Mouse (Mus musculus) intestine, embryonic 16.5 days (tissue): ENCODE measurements around the gene Jade1. TPM values are rescaled to one million over a fixed set of nuclear protein-coding genes. Genes with fewer than 3 reads are reported as not detected.

ENCODE experiments used
- ATAC-seq: fragments of 200-750 bp; cut with Nextera tagmentation; 2 replicates; pipeline ENCODE4 v1.8.0; 2017; ENCODE audit warnings: moderate TSS enrichment, moderate library complexity
- H3K27ac ChIP-seq: fragments of 300-500 bp; sonication (generic); 2 replicates; pipeline ENCODE4 v1.5.1; 2014; ENCODE audit warnings: mild to moderate bottlenecking, low read length
- H3K27me3 ChIP-seq: fragments of 300-500 bp; sonication (generic); replicated peaks from 2 replicates; pipeline ENCODE4 v1.6.1; 2014; ENCODE audit warnings: low read length, control low read depth, mixed read lengths; ENCODE audit not compliant: control insufficient read depth, insufficient read depth
- H3K36me3 ChIP-seq: fragments of 300-500 bp; sonication (generic); 2 replicates; pipeline ENCODE4 v1.6.1; 2014; ENCODE audit warnings: low read length, control low read depth; ENCODE audit not compliant: control insufficient read depth, insufficient read depth
- H3K4me1 ChIP-seq: fragments of 300-500 bp; sonication (generic); 2 replicates; pipeline ENCODE4 v1.6.1; 2014; ENCODE audit warnings: low read length, control low read depth, mixed read lengths; ENCODE audit not compliant: control insufficient read depth, insufficient read depth
- H3K4me2 ChIP-seq: fragments of 300-500 bp; sonication (generic); 2 replicates; pipeline ENCODE4 v1.6.1; 2014; ENCODE audit warnings: low read depth, low read length, control low read depth
- H3K4me3 ChIP-seq: fragments of 300-500 bp; sonication (generic); 2 replicates; pipeline ENCODE4 v1.5.1; 2014; ENCODE audit warnings: mild to moderate bottlenecking, low read length
- H3K9ac ChIP-seq: fragments of 300-500 bp; sonication (generic); 2 replicates; pipeline ENCODE4 v1.6.1; 2014; ENCODE audit warnings: low read depth, low read length
- H3K9me3 ChIP-seq: fragments of 300-500 bp; sonication (generic); 2 replicates; pipeline ENCODE4 v1.6.1; 2016; ENCODE audit warnings: low read length, control low read depth; ENCODE audit not compliant: control insufficient read depth
- WGBS: fragments of 180-500 bp; shearing (Covaris S2); extraction: QIAGEN DNeasy Blood & Tissue Kit; methylation state at CpG from one replicate; pipeline ENCODE4 v1.1.7; 2014; 5-methylcytosine and 5-hydroxymethylcytosine counted together
- polyA plus RNA-seq: library from polyadenylated mRNA; unstranded; fragments of >200 nt; fragmentation: Nextera tagmentation; extraction: Ambion mirVana; gene quantifications from 2 replicates; pipeline ENCODE4 v1.2.1, GENCODE M21; 2015

Jade1 gene
- polyA plus RNA-seq, 1 experiment from 2014 or later, result 14.8 TPM

DNA sequence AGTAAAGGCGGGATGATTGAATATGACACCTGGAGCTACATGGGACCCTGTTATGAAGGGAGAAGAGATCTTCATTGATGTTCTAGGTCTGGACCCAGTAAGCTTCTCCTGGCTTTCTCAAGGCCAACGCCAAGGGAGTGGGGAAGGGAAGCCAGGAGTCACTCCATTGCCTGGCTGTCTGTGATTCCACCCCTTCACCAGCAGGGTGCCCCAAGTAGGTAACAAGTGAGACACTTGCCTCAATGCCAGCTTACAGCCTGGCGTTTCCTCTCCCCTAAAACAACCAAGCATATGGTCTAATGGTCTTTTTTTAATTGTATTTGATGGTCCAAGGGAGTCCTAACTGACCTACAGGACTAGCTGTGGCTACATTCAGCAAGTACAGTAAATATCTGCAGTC is 14.2 kb upstream of the Jade1 start:
- 85% methylated on average over 3 of the region's 3 CpGs for WGBS
- Histone ChIP-seq H3K4me2 (no peak overlapping the region), H3K27me3 (no peaks in the 10 kb centered on the region), H3K36me3 (no peaks in the 10 kb centered on the region), H3K9ac (no peak overlapping the region), H3K27ac (no peak overlapping the region), H3K9me3 (no peaks in the 10 kb centered on the region), H3K4me1 (peaks cover 3% of the 10 kb centered on the region; the same call in 1 of the 2 replicates), H3K4me3 (no peak overlapping the region)
- ATAC-seq, result no peak

DNA sequence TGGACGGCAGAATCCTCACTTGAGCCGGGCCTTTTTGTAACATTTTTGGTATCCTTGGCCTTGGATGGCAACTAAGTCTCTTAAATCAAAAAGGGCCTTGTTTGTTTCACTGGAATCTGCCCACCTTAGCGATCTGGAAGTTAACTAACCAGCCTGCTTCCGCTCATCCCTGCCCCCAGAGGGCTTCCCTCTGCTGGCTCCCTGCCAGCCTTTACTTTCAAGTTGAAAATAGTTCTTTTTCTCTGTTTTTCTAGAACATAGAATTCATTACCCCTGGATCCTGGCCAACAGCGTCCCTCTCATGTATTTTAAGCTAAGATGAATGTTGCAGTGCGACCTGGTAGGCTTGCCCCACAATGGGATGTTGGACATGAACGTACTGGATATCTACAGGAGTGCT is 11.1 kb upstream of the Jade1 start:
- no peaks in the 10 kb centered on the region for H3K27me3 ChIP-seq
- peaks cover 3% of the 10 kb centered on the region; the same call in 1 of the 2 replicates for H3K4me1 ChIP-seq
- no peak overlapping the region for H3K4me3 ChIP-seq
- ATAC-seq, result no peak
- no peaks in the 10 kb centered on the region for H3K36me3 ChIP-seq
- H3K4me2 ChIP-seq, result no peak overlapping the region
- H3K9me3 ChIP-seq, result no peaks in the 10 kb centered on the region
- H3K9ac ChIP-seq, result no peak overlapping the region
- WGBS, result 47% methylated on average over 7 of the region's 7 CpGs
- H3K27ac ChIP-seq, result no peak overlapping the region

DNA sequence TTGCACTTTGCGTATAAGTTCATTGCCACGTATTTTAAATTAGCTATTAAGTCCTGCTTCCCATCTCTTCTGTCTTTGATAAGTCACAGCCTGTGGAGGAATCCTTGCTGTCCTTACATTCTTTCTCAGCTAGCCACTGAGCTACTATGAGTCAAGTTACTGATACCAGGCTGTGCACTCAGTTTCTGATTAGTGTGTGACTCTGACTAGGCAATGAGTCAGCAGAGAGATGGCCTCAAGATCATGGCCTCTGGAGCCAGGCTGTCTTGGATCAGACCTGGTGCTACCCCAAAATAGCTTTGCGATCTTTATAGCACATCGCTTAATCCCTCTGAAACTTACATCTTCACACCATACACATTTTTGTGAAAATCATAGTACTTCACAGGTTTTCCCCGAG is 8.2 kb upstream of the Jade1 start:
- Histone ChIP-seq H3K27me3 (no peaks in the 10 kb centered on the region), H3K4me2 (no peak overlapping the region), H3K4me3 (no peak overlapping the region), H3K4me1 (peaks cover 3% of the 10 kb centered on the region; the same call in 1 of the 2 replicates), H3K27ac (no peak overlapping the region), H3K9me3 (no peaks in the 10 kb centered on the region), H3K36me3 (no peaks in the 10 kb centered on the region), H3K9ac (no peak overlapping the region)
- 96% methylated on average over 5 of the region's 5 CpGs for WGBS
- ATAC-seq, result 0 out of 2 replicates have a peak, but pooled peaks have one; percentile 37

- Histone ChIP-seq H3K4me1 (peaks cover 7% of the 10 kb centered on the region; the same call in 1 of the 2 replicates), H3K4me2 (no peak overlapping the region), H3K27ac (no peak overlapping the region), H3K4me3 (no peak overlapping the region), H3K9ac (no peak overlapping the region), H3K27me3 (no peaks in the 10 kb centered on the region), H3K9me3 (no peaks in the 10 kb centered on the region), H3K36me3 (no peaks in the 10 kb centered on the region)
- ATAC-seq, result no peak
- WGBS, result 85% methylated on average over 4 of the region's 4 CpGs
Observed at GRCm38 (mm10) chr3:41548238-41548637, 7.3 kb upstream of the Jade1 start.

GRCm38 (mm10) chr3:41551671-41552070 is 3.9 kb upstream of the Jade1 start:
- no peaks in the 10 kb centered on the region for H3K36me3 ChIP-seq
- WGBS, result 70% methylated on average over 3 of the region's 3 CpGs
- 0 out of 2 replicates have a peak, but pooled peaks have one; percentile 15 for ATAC-seq
- peaks cover 4% of the 10 kb centered on the region; the same call in 1 of the 2 replicates for H3K4me1 ChIP-seq
- H3K9ac ChIP-seq, result no peak overlapping the region
- peaks cover 5% of the 10 kb centered on the region; the same call in 1 of the 2 replicates for H3K9me3 ChIP-seq
- H3K4me2 ChIP-seq, result no peak overlapping the region
- no peak overlapping the region for H3K27ac ChIP-seq
- H3K27me3 ChIP-seq, result no peaks in the 10 kb centered on the region
- no peak overlapping the region for H3K4me3 ChIP-seq

DNA sequence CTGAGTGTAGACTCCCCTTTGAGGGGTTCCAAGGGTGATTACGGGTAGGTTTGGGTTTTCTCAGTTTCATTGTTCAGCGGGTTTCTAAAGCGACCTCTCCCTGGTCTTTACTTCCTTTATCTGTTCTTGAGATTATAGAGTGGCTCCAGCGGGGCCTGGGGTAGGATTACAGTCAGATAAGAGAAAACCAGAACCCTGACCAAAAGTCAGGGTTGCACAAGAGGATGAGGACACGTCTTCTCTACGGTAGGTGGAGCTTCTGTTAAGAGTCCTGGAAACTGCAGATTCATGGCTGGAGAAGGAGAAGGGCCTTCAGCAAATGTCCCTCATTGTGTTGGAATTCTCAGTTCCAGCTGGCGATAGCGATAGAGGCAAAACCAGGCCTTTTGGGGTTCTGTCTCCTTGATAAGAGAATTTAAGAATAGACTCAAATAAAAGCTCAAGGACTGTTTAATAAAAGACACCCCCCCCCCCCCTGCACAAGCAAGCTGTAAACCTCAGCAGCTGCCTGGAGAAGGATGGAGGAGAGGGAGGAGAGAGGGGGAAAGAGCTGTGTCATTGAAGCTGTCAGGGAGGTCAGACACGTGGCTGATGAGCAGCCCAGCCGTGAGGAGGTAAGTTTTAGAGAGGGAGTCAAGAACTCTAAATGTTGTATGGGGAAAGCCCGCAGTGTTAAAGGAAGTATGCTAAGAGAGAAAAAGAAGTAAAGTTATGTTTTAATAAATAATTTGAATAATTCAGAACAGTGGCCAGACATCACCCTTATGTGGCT is 2.6 kb upstream of the Jade1 start:
- H3K36me3 ChIP-seq, result no peaks in the 10 kb centered on the region
- peaks cover 5% of the 10 kb centered on the region; the same call in 1 of the 2 replicates for H3K9me3 ChIP-seq
- no peak overlapping the region for H3K4me2 ChIP-seq
- H3K4me1 ChIP-seq, result peaks cover 4% of the 10 kb centered on the region; the same call in 1 of the 2 replicates
- peak; percentile 89 for ATAC-seq
- no peak overlapping the region for H3K9ac ChIP-seq
- H3K27ac ChIP-seq, result peak overlapping the region; percentile 69
- 45% methylated on average over 11 of the region's 11 CpGs for WGBS
- H3K27me3 ChIP-seq, result no peaks in the 10 kb centered on the region
- no peak overlapping the region for H3K4me3 ChIP-seq

- 82% methylated on average over 4 of the region's 4 CpGs for WGBS
- peak overlapping the region; percentile 59 for H3K27ac ChIP-seq
- H3K36me3 ChIP-seq, result no peaks in the 10 kb centered on the region
- no peak overlapping the region for H3K4me2 ChIP-seq
- H3K27me3 ChIP-seq, result no peaks in the 10 kb centered on the region
- H3K4me1 ChIP-seq, result peaks cover 4% of the 10 kb centered on the region; the same call in 1 of the 2 replicates
- no peak for ATAC-seq
- no peak overlapping the region for H3K9ac ChIP-seq
- H3K4me3 ChIP-seq, result no peak overlapping the region
- H3K9me3 ChIP-seq, result peaks cover 5% of the 10 kb centered on the region; the same call in 1 of the 2 replicates
Observed at GRCm38 (mm10) chr3:41553681-41554080, 1.9 kb upstream of the Jade1 start.

DNA sequence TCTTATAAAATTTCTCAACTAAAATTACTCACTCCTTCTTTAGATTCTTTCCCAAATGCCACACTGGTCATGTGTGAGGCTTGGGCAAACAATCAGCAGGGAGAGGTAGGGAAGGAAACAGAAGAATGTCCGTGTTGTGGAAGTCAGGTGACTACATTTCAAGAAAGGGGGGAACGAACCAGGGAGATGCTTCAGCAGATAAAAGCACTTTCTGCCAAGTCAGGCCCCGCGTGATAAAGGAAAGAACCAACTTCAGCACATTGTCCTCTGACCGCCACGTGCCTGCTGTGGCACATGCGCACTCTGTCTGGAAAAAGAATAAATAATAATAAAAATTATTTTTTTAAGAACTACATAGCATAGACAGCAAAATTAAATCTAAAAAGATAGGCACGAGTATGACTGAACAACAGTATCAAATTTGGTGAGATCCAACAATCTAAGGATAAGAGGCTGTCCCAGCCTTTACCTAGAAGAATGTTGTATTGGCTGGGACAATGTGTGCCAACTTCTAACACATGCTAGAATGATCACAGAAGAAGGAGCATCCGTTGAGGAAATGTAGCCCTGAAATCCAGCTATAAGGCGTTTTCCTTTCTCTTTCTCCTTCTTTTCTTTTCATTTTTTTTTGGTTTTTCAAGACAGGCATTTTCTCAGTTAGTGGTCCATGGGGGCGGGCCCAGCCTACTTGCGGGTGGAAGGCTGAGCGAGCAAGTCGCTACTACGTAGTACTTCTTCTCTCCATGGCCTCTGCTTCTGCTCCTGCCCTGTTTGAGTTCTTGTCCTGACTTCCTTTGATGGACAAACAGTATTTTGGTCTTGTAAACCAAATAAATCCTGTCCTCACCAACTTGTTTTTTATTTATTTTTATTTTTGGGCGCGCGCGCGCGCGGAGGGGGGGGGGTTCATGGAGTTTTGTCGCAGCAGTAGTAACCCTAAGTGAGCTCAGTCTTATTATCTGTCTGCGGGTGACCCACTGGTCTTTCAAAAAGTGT is 753 bp upstream of the Jade1 start:
- Histone ChIP-seq H3K9me3 (peaks cover 5% of the 10 kb centered on the region; the same call in 1 of the 2 replicates), H3K4me2 (no peak overlapping the region), H3K4me1 (peaks cover 4% of the 10 kb centered on the region; the same call in 1 of the 2 replicates), H3K36me3 (no peaks in the 10 kb centered on the region), H3K4me3 (no peak overlapping the region), H3K9ac (no peak overlapping the region), H3K27me3 (no peaks in the 10 kb centered on the region), H3K27ac (peak overlapping the region; percentile 59; the same call in 1 of the 2 replicates)
- peak; percentile 20; the same call in 1 of the 2 replicates for ATAC-seq
- WGBS, result 87% methylated on average over 24 of the region's 24 CpGs
